Mouse (Mus musculus): Measurements from ENCODE around the gene Rorb.

DNA sequence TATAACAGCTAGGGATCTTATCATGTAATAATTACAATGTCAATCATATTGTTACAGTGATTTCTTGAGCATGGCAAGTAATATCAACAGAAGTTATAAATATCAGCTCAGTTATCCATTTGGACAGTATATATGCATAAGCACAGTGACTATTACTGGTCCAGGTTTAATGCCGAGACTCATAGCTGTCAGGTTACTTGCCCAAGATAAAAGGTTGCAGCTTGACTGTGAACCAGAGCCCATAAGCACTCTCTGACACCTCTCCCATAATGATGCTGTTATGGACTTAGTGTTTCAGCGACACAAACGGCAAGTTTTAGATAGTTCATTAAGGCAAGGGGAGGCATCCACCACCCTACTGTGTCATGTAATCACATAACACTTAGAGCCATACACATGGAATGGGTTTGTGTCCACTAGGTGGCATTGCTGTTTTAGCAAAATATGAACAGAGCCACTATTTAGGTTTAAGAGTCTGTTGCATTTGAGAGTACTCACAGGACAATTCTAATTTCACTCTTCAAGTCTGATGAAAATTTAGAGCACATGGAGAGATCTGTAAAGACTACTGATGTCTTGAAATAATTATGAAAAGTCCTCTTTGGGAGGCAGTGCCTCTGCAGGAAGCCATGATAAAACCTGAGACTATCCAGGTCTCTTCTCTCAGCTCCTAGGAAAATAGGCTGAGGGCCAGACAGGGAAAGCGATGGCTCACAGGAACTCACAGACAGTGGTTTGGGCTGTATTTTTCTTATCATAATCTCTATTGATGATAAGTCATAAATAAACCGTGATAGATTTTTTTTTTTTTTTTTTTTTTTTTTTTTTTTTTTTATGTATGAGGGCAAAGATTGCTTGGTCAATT is 136.0 kb downstream of the Rorb start:
- no peak for TF ChIP-seq POLR2A (IDR thresholded peaks at IDR 0.05; ENCODE audit: borderline replicate concordance, extremely low read depth, low read depth, low read length)
- 0 out of 2 replicates have a peak, but pooled peaks have one; percentile 0 for TF ChIP-seq CTCF (IDR thresholded peaks at IDR 0.05; ENCODE audit: insufficient read depth, low read length)
